Mouse (Mus musculus) testis, adult 2 months (tissue): ENCODE data around the gene Arhgap15. TPM values are rescaled to one million over a fixed set of nuclear protein-coding genes. Genes with fewer than 3 reads are reported as not detected.

Source experiments
- H3K27ac ChIP-seq: fragments of 200-500 bp; 2 replicates; pipeline ENCODE4 v1.5.1; 2012; ENCODE audit warnings: low read depth, low read length; ENCODE audit not compliant: control insufficient read depth, insufficient read depth
- H3K27me3 ChIP-seq: fragments of 200-500 bp; 2 replicates; pipeline ENCODE4 v1.6.1; 2012; ENCODE audit warnings: mild to moderate bottlenecking, low read length, moderate library complexity; ENCODE audit not compliant: control insufficient read depth, insufficient read depth
- H3K36me3 ChIP-seq: fragments of 200-500 bp; 2 replicates; pipeline ENCODE4 v1.6.1; 2012; ENCODE audit warnings: mild to moderate bottlenecking, low read length; ENCODE audit not compliant: control insufficient read depth, insufficient read depth
- H3K4me1 ChIP-seq: fragments of 200-500 bp; 2 replicates; pipeline ENCODE4 v1.6.1; 2012; ENCODE audit warnings: low read length; ENCODE audit not compliant: control insufficient read depth, insufficient read depth
- H3K4me3 ChIP-seq: fragments of 200-500 bp; 2 replicates; pipeline ENCODE4 v1.5.1; 2012; ENCODE audit warnings: low read depth, mild to moderate bottlenecking, low read length, moderate library complexity, mixed read lengths; ENCODE audit not compliant: control insufficient read depth
- CTCF ChIP-seq: fragments of 200-500 bp; IDR thresholded peaks from 2 replicates; pipeline ENCODE4 v1.5.1; 2012; ENCODE audit warnings: low read depth, mild to moderate bottlenecking, inconsistent platforms, low read length, moderate library complexity; ENCODE audit not compliant: control insufficient read depth, insufficient read depth, insufficient replicate concordance
- POLR2A ChIP-seq: fragments of 200-500 bp; IDR thresholded peaks from 2 replicates; pipeline ENCODE4 v1.6.1; 2012; ENCODE audit warnings: low read depth, mild to moderate bottlenecking, inconsistent platforms, low read length, moderate library complexity; ENCODE audit not compliant: control insufficient read depth
- polyA plus RNA-seq: library from polyadenylated mRNA; depleted of rRNA; stranded (reverse); fragments of >200 nt; gene quantifications from 2 replicates; pipeline ENCODE4 v1.2.3, GENCODE M21; 2012

Arhgap15 gene
- polyA plus RNA-seq, 1 experiment, result 0.43 TPM

GRCm38 (mm10) chr2:44336720-44337354 is 588.2 kb downstream of the Arhgap15 start:
- no peak overlapping the region for H3K27ac ChIP-seq
- no peak for TF ChIP-seq POLR2A

GRCm38 (mm10) chr2:44338467-44338866 is 589.8 kb downstream of the Arhgap15 start:
- TF ChIP-seq POLR2A (no peak), CTCF (no peak)
- H3K4me3 ChIP-seq, result no peak overlapping the region
- H3K4me1 ChIP-seq, result no peaks in the 10 kb centered on the region
- H3K27me3 ChIP-seq, result no peaks in the 10 kb centered on the region
- H3K27ac ChIP-seq, result no peak overlapping the region
- H3K36me3 ChIP-seq, result no peaks in the 10 kb centered on the region

More at GRCm38 (mm10) chr2:44336720-44337354, 588.2 kb downstream of the Arhgap15 start:
- H3K4me3 ChIP-seq, result no peak overlapping the region
- no peaks in the 10 kb centered on the region for H3K36me3 ChIP-seq
- H3K4me1 ChIP-seq, result no peaks in the 10 kb centered on the region
- no peaks in the 10 kb centered on the region for H3K27me3 ChIP-seq

GRCm38 (mm10) chr2:44341091-44341571 is 592.5 kb downstream of the Arhgap15 start:
- TF ChIP-seq CTCF (no peak), POLR2A (no peak)
- no peaks in the 10 kb centered on the region for H3K27me3 ChIP-seq
- no peaks in the 10 kb centered on the region for H3K36me3 ChIP-seq
- no peak overlapping the region for H3K4me3 ChIP-seq
- no peaks in the 10 kb centered on the region for H3K4me1 ChIP-seq
- no peak overlapping the region for H3K27ac ChIP-seq

GRCm38 (mm10) chr2:44344861-44345260 is 596.2 kb downstream of the Arhgap15 start:
- Histone ChIP-seq H3K27me3 (no peaks in the 10 kb centered on the region), H3K36me3 (no peaks in the 10 kb centered on the region), H3K4me1 (no peaks in the 10 kb centered on the region), H3K27ac (no peak overlapping the region), H3K4me3 (no peak overlapping the region)
- no peak for TF ChIP-seq CTCF
- TF ChIP-seq POLR2A, result no peak

- Histone ChIP-seq H3K4me3 (no peak overlapping the region), H3K27me3 (no peaks in the 10 kb centered on the region), H3K36me3 (no peaks in the 10 kb centered on the region), H3K4me1 (no peaks in the 10 kb centered on the region), H3K27ac (no peak overlapping the region)
- no peak for TF ChIP-seq CTCF
- TF ChIP-seq POLR2A, result no peak
These were observed 596.8 kb downstream of the Arhgap15 start for GRCm38 (mm10) chr2:44345325-44345945.

- H3K4me3 ChIP-seq, result no peak overlapping the region
- H3K27ac ChIP-seq, result no peak overlapping the region
- H3K4me1 ChIP-seq, result no peaks in the 10 kb centered on the region
- H3K36me3 ChIP-seq, result no peaks in the 10 kb centered on the region
- TF ChIP-seq POLR2A (no peak), CTCF (no peak)
- H3K27me3 ChIP-seq, result no peaks in the 10 kb centered on the region
These were observed 597.6 kb downstream of the Arhgap15 start for GRCm38 (mm10) chr2:44346184-44346583.

- no peak for TF ChIP-seq POLR2A
- no peak for TF ChIP-seq CTCF
- H3K27ac ChIP-seq, result no peak overlapping the region
- no peaks in the 10 kb centered on the region for H3K27me3 ChIP-seq
- no peaks in the 10 kb centered on the region for H3K4me1 ChIP-seq
- no peaks in the 10 kb centered on the region for H3K36me3 ChIP-seq
- no peak overlapping the region for H3K4me3 ChIP-seq
These were observed 599.2 kb downstream of the Arhgap15 start for GRCm38 (mm10) chr2:44347781-44348180.
